Mouse (Mus musculus) skeletal muscle tissue, adult 2 months (tissue): ENCODE data around the gene Tmem201.

Experiments used
- DNase-seq: peaks from one replicate; pipeline ENCODE4 v3.0.0-alpha.2; 2012; ENCODE audit warnings: low read depth, low spot score

Tmem201 gene

DNA sequence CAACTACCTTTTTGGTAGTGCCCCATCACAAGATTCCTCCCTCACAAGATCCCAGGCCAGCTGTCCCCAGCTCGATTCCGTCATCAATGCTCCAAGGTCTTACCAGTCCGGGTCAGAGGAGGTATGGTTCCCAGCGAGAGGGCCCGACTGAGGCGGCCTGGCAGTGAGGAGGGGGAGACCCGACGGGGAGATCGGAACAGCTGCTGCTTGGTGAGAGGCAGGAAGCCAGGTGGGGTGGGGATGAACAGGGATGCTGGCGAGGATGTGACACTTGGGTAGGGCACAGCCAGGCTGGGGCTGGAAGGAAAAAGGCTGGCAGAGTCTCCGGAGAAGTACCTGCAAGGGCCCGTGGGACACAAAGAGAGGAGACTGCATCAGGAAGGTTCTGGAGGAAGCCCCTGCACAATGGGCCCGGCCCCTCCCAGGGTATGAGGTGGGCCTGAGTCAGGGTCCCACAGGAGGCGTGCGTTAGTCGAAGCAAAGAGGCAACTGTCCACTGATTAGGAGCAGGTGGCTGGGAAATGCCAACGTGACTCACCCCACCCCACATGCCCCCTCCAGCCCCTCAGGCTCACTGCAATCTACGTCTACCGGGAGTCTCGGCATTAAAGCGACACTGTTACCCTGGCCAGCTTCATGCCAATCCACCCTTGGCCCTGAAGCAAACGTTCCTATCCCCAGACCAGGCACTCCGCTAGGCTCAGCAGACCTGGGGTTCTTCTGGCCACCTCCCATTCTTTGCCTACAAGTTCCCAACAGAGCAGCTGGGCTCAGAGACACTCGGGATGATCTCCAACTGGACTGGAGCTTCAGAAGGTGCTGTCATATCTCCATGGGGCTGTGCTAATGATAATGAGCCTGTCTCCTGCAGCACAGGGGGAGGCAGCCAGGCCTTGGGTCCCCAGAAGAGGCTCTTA is 15.5 kb downstream of the Tmem201 start:
- DNase-seq, result no peak

- DNase-seq, result no peak
Measured at GRCm38 (mm10) chr4:149721163-149721562, 16.7 kb downstream of the Tmem201 start.

DNA sequence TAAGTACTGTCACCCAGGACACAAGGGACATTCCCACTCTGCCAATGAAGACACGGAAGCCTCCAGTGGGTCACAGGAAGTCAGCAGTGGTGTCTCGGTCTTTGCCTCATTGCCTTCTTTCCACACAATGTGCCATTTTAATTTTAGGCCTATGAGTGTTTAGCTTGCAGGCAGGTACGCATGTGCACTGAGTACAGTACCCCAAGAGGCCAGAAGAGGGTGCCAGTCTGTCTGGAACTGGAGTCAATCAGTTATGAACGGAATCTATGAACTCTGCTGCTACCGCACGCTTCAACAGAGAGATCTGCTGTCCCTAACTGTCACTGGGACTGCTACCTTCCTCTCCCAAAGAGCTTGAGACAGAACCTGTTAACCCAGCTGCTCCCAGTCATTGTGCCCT is 18.2 kb downstream of the Tmem201 start:
- no peak for DNase-seq

- DNase-seq, result no peak
Measured at GRCm38 (mm10) chr4:149714542-149714941, 23.3 kb downstream of the Tmem201 start.

DNA sequence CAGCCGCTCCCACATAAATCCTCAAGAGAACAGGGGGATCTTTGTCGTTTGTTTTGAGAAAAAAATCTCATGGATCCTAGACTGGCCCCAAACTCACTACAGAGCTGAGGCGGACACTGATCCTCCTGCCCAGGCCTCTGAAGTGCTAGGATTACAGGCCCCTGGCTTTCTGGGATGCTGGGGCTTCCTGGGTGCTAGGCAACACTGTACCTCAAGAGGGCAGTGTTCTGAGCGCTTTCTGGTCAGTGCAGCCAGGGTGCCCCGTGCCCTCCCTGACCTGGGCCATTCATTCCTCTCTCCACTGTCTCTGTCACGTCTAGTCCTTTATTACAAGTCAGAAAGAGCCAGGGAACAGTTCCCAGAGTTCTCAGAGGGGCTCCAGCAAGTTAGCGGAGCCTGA is 25.9 kb downstream of the Tmem201 start:
- no peak for DNase-seq

- DNase-seq, result no peak
Measured at GRCm38 (mm10) chr4:149711485-149711884, 26.4 kb downstream of the Tmem201 start.

DNA sequence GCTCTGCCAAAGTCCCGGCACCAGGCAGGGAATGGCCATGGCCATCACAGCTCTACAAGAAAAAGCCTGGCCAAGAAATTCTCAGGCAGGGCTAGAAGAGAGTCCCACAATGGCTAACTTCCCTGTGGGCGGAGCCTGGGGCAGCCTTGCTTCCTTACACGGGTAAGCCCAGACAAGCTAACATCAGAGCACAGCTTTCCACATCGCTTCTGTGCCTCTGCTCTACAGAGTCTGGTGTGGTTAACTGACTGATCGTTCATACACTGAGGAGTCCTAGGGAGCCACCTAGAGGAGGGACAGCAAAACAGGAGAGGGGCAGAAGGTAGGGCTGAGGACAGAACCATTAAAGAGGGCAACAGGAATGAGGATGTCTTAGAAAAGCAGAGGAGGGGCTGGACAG is 27.3 kb downstream of the Tmem201 start:
- peak; percentile 81 for DNase-seq

- no peak for DNase-seq
Measured at GRCm38 (mm10) chr4:149705941-149706340, 31.9 kb downstream of the Tmem201 start.

GRCm38 (mm10) chr4:149705298-149705697 is 32.5 kb downstream of the Tmem201 start:
- no peak for DNase-seq

DNA sequence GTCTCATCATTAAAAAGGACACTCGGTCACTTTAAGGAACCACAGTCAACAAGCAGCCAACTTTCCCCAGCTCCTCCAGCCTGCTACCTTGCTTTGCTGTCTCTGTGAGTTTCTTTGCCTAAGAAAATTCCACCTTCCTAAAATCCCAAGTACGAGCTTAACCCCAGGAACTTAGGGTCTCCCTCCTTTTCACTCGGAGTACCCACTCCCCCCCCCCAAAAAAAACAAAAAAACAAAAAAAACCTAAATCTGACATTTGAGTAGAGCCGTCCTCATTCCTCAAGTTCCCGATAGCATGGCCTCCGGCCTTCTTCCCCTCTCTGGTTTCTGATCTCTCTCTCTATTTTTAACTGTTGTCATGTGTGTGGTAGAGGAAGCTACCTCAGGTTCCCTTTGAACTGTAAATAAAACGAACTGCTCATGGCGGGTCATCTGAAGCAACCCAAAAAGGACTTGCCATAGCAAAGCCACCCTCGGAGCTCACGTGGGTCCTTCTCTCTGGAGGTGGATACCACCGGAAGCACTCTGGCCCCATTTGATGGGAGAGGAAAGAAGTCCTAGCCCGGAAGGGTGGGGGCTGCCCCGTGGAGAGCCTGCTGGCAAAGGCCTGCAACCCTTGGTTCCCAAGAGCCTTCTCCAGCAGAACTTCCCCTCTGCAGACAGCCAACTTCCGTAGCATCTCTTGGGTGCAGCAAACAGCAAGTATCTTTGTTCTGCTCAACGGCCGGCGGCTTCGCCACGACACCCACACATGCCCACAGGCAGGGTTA is 35.4 kb downstream of the Tmem201 start, which contains the start of gene Pik3cd:
TSS of gene Pik3cd (minus strand) at position 362 of the 770 bp plus-strand sequence.
- DNase-seq, result peak; percentile 81

GRCm38 (mm10) chr4:149701426-149702209 is 36.2 kb downstream of the Tmem201 start:
- peak; percentile 77 for DNase-seq

DNA sequence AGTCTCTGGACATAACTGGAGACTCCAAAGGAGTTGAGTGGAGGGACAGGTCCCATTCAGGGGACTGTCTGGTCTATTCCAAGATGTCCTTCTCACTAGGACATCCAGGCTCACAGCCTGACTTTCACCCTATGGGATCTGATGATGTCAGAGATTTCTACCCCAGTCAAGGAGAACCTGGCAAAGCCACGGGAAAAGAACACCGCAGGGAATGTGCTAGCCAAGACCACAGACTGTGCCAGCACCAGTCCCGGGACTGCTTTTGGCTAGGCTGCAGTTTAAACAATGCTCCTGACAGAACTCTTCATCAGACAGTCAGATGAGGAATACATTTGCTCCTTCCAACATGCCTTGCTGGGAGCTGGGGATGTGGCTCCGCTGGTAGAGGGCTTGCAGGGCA is 37.9 kb downstream of the Tmem201 start:
- DNase-seq, result peak; percentile 62

DNA sequence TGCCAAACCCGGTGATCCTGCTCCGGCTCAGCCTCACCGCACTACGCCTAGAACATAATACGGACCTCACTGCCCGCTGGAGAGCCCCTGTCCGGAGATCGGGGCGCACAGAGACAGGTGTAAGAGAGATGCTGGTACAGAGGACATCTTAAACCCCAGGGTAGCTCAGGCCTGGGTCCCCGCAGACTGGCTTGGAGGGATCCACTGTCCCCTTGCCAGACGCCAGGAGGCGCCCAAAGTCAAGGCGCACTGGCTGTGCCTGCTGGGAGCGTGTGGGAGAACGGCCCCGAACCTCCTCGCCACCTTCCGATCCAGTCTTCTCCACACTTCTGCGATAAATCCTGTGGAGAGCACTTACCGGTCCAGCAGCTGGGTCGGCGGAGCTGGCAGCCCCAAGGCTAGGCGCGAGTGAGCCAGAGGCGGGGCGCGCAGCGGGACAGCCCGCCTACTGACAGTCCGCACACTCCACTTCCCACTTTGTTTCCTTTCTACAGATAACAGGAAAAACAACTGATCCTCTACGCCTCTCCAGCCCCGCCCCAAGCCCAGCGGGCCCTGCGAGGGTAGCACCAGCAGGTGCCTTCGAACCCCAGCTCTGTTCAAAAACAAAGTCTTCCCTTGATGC is 39.5 kb downstream of the Tmem201 start:
- DNase-seq, result peak; percentile 56

- no peak for DNase-seq
Measured at GRCm38 (mm10) chr4:149697506-149698196, 40.2 kb downstream of the Tmem201 start.

DNA sequence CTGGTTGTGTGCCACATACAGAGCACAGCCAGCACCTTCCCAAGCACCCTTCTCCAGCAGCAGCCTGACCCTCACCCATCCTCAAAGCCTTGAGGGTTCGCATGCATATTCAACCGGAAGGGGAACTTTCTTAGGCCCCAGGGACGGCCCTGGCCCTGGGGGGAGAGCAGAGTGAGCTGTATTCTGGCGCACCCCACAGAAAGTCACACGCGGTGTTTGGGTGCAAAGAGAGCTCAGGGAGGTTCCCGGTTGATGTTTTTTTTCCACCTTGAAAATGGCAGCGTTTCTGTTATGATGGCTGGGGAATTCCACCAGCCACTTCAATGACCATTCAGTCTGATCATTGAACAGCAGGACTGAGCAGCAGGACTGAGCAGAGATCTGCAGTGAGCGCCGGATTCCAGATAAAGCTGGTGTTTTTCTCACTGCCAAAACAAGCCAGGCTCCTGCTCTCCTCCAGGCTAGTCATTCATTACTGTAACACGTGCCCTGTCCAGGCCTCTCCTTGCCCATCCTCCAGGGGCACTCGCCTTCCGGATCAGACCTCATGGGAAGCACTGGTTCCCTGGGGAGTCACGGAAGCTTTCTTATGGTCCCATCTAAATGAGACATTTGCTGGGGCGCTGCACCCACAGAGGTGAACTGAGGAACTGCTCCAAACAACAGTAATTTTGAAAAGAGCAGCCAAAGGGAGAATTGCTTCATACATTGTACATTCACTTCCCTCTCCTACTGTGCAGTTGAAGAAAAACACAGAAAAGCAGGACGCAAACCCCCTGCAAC is 41.5 kb downstream of the Tmem201 start:
- DNase-seq, result no peak

DNA sequence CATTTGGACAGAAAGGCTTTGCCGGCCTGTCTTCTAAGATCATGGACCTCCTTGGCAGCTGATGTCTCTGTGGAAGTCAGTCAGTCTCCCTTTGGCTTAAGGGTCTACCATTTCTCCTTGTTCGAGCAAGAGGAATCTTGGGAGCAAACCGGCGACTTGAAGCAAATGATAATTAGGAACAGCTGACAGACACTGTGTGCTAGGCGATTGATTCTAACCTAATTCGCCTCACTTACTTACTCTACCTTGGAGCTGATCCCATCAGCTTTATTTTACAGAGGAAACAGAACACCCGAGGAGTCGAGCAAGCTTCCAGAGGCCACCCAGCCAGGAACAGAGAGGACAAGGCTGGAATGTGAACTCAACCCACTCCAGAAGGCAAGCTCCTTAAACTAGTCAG is 46.5 kb downstream of the Tmem201 start:
- DNase-seq, result no peak

DNA sequence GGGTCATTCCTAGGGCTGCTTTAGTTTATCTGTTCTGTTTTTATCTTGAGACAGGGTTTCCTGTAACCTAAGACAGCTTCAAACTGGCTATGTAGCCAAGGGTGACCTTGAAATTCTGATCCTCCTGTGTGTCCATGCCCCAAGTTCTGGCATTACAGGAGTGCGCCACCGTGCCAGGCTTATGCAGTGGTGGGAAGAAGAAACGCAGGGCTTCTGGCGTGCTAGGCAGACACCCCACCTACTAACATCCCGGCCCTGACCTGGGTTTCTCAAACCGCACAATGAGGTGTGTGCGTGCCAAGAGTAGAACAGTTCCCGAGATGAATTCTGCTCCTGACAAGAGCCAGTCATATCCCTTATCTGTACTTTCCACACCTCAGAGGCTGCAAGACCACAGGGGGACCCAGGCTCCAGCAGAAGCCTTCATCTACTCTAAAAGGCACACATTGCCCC is 47.0 kb downstream of the Tmem201 start:
- DNase-seq, result peak; percentile 65

DNA sequence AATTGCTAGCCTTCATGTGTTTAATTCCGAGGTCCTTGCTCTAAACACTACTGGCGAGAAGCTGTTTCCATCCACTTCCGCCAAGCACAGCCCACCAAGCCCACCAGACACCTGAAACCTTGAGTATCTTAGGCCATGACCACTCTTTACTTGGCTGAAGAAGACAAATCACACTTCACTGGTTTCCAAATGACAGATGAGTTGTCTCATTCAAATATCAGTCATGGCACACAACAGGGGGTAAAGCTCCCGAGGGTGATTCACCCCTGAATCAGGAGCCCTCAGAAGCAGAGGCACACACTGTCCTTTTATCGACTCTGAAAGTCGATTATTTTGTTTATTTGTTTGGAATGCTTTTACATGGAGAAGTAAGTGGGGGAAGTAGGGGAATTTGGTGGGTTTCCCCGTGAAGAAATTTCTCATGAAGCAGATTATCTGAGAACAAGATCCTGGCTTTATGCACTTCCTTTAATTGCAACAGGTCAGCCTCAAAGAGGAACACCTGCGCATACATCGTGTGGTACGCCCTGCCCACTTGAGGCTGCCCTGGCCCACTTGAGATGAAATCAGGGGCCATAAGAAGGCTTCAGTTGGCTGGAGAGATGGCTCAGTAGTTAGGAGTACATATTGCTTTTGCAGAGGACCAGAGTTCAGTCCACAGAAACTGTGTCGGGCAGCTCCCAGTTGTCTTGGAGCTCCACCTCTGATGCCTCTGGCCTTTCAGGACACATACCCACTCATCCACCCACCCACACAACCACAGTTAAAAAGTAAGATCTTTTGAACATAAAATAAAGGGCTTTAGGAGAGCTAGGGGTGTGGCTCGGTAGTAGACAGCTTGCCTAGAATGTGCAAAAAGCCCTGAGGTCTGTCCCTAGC is 47.8 kb downstream of the Tmem201 start:
- DNase-seq, result no peak

DNA sequence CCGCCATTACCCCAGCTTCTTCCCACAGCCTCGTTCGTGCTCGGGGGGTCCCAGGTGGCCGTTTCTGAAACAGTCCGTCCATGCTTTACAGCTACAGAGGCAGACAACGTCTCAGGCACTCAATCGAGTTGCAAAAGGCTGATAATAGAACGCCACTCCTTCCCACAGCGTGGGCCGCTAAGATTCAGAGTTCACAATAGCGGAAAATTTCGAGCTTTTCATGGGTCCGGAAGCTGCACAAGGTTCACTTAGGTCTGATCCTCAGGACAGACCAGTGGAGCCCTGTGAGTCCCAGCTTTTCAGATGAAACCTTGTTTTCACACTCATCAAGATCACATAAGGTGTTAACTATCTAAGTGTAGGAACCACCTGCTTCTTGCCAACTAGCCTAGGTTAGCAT is 49.0 kb downstream of the Tmem201 start:
- no peak for DNase-seq
